Mouse (Mus musculus): ENCODE measurements at regions not wholly inside any gene's neighbourhood (a gene's known extent, or its start where the extent isn't known, plus 50 kb on each side); places are given as distances from the start of the nearest gene placed in this dataset.

DNA sequence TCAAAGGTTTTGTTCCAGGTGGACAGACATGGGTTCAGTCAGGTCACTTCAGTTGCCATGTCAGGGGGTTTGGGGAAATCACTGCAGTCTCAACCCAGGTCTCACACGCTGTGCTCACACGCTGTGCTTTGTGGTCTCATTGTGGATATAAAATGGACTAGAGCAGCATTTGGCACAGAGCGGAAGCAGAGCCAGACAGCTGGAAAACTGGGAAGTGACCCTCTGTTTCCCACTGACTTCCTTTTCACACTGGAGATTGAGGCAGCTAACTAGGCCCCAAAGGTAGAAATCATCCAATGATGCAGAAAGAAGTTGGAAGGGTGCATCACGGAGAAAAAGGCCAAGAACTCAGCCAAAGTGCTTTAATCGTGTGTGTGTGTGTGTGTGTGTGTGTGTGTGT lies 1452.6 kb upstream of the Gm6569 start:
- H3K27ac ChIP-seq (replicated peaks; ENCODE audit: insufficient read depth, low read depth, low read length): no peak overlapping the region
- 89% methylated on average over 5 of the region's 5 CpGs for WGBS
- no peak for DNase-seq (ENCODE audit: extremely low read depth, low read depth, low spot score)
- no peaks in the 10 kb centered on the region for H3K27me3 ChIP-seq (ENCODE audit: control insufficient read depth, insufficient read depth, low read length)
- H3K79me2 ChIP-seq (ENCODE audit: control insufficient read depth, insufficient read depth, low read length): no peaks in the 10 kb centered on the region
- H3K4me3 ChIP-seq (ENCODE audit: insufficient read depth, low read depth, low read length): no peak overlapping the region
- TF ChIP-seq POLR2A (IDR thresholded peaks at IDR 0.05; ENCODE audit: extremely low read depth, insufficient read depth, low read length): no peak
- no peak for TF ChIP-seq CTCF (IDR thresholded peaks at IDR 0.05; ENCODE audit: low read depth, low read length)
- no peaks in the 10 kb centered on the region for H3K36me3 ChIP-seq (ENCODE audit: control insufficient read depth, insufficient read depth, low read length)
- no peaks in the 10 kb centered on the region for H3K4me1 ChIP-seq (ENCODE audit: control insufficient read depth, insufficient read depth, low read length)
- no peak overlapping the region for H3K9ac ChIP-seq (ENCODE audit: low read depth, low read length)

DNA sequence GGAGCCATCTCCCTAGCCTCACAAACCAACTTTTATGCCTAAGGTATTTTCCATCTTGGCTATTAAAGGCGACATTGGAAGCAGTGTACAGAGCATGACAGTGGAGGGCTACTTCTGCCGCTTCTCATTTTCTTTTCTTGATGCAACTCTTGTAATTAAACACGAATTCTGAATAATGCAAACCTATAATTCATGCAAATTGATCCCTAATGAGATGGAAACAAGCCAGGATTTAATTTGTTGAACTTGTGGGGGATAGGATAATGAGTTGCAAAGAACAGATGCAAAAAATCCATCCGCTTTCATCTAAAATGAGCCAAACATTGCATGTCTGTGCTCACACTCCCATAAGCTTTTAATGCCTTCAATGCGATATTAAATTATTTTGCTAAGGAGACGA lies 1451.8 kb upstream of the Gm6569 start:
- whole genome bisulfite sequencing: 79% methylated on average over 6 of the region's 6 CpGs
- H3K27me3 ChIP-seq (ENCODE audit: control insufficient read depth, insufficient read depth, low read length): no peaks in the 10 kb centered on the region
- no peak for DNase-seq (ENCODE audit: extremely low read depth, low read depth, low spot score)
- no peak overlapping the region for H3K27ac ChIP-seq (replicated peaks; ENCODE audit: insufficient read depth, low read depth, low read length)
- H3K9ac ChIP-seq (ENCODE audit: low read depth, low read length): no peak overlapping the region
- no peaks in the 10 kb centered on the region for H3K36me3 ChIP-seq (ENCODE audit: control insufficient read depth, insufficient read depth, low read length)
- no peaks in the 10 kb centered on the region for H3K79me2 ChIP-seq (ENCODE audit: control insufficient read depth, insufficient read depth, low read length)
- no peak for TF ChIP-seq CTCF (IDR thresholded peaks at IDR 0.05; ENCODE audit: low read depth, low read length)
- no peak for TF ChIP-seq POLR2A (IDR thresholded peaks at IDR 0.05; ENCODE audit: extremely low read depth, insufficient read depth, low read length)
- H3K4me1 ChIP-seq (ENCODE audit: control insufficient read depth, insufficient read depth, low read length): no peaks in the 10 kb centered on the region
- H3K4me3 ChIP-seq (ENCODE audit: insufficient read depth, low read depth, low read length): no peak overlapping the region

- no peak overlapping the region for H3K4me3 ChIP-seq (ENCODE audit: insufficient read depth, low read depth, low read length)
- DNase-seq (ENCODE audit: extremely low read depth, low read depth, low spot score): no peak
- no peaks in the 10 kb centered on the region for H3K27me3 ChIP-seq (ENCODE audit: control insufficient read depth, insufficient read depth, low read length)
- H3K27ac ChIP-seq (replicated peaks; ENCODE audit: insufficient read depth, low read depth, low read length): no peak overlapping the region
- TF ChIP-seq CTCF (IDR thresholded peaks at IDR 0.05; ENCODE audit: low read depth, low read length): no peak
- TF ChIP-seq POLR2A (IDR thresholded peaks at IDR 0.05; ENCODE audit: extremely low read depth, insufficient read depth, low read length): no peak
- H3K4me1 ChIP-seq (ENCODE audit: control insufficient read depth, insufficient read depth, low read length): no peaks in the 10 kb centered on the region
- 65% methylated on average over 3 of the region's 3 CpGs for WGBS
- no peaks in the 10 kb centered on the region for H3K79me2 ChIP-seq (ENCODE audit: control insufficient read depth, insufficient read depth, low read length)
- H3K36me3 ChIP-seq (ENCODE audit: control insufficient read depth, insufficient read depth, low read length): no peaks in the 10 kb centered on the region
- H3K9ac ChIP-seq (ENCODE audit: low read depth, low read length): no peak overlapping the region
These were observed 1451.3 kb upstream of the Gm6569 start for GRCm38 (mm10) chr15:72383062-72383461.

DNA sequence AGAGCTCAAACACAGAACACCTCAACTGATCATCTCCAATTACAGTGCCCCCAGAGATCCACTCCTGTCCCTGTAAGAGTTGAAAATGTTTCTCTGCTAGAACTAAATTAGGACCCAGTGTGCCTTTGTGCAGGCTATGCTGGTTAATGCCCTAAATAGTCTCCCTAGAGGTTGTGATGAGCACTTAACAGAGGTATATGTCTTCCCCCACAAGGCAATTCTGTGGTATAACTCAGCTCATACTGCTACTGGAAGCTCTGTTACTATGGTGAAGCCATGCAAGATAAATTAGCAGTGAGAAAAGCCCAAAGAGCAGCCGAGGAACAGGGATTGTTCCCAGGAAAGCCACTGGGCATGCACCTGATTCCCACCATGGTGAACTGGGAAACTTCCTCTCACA lies 1450.9 kb upstream of the Gm6569 start:
- H3K4me3 ChIP-seq (ENCODE audit: insufficient read depth, low read depth, low read length): no peak overlapping the region
- DNase-seq (ENCODE audit: extremely low read depth, low read depth, low spot score): no peak
- no peak overlapping the region for H3K9ac ChIP-seq (ENCODE audit: low read depth, low read length)
- H3K4me1 ChIP-seq (ENCODE audit: control insufficient read depth, insufficient read depth, low read length): no peaks in the 10 kb centered on the region
- no peaks in the 10 kb centered on the region for H3K36me3 ChIP-seq (ENCODE audit: control insufficient read depth, insufficient read depth, low read length)
- no peaks in the 10 kb centered on the region for H3K79me2 ChIP-seq (ENCODE audit: control insufficient read depth, insufficient read depth, low read length)
- no peak overlapping the region for H3K27ac ChIP-seq (replicated peaks; ENCODE audit: insufficient read depth, low read depth, low read length)
- no peak for TF ChIP-seq POLR2A (IDR thresholded peaks at IDR 0.05; ENCODE audit: extremely low read depth, insufficient read depth, low read length)
- TF ChIP-seq CTCF (IDR thresholded peaks at IDR 0.05; ENCODE audit: low read depth, low read length): no peak
- WGBS: 73% methylated on average over 1 of the region's 1 CpGs
- no peaks in the 10 kb centered on the region for H3K27me3 ChIP-seq (ENCODE audit: control insufficient read depth, insufficient read depth, low read length)

DNA sequence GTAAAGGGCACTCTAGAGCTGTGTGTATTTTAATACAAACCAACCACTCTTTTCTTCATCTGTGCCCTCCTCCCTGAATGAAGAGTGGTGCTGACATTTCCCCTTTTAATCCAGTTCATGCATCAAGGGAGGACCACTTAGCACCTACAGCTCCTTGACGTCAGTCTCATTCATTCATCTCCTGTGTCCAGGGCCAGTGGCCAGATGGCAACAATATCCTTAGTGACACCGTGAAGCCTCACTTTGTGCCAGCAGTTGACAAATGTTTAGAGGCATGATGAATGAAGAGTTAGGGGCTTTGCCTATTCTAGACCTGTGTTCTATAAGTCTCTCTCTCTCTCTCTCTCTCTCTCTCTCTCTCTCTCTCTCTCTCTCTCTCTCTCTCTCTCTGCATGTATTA lies 1441.1 kb upstream of the Gm6569 start:
- no peaks in the 10 kb centered on the region for H3K36me3 ChIP-seq (ENCODE audit: control insufficient read depth, insufficient read depth, low read length)
- 85% methylated on average over 2 of the region's 2 CpGs for WGBS
- no peaks in the 10 kb centered on the region for H3K79me2 ChIP-seq (ENCODE audit: control insufficient read depth, insufficient read depth, low read length)

GRCm38 (mm10) chr15:72411956-72412355 lies 1422.4 kb upstream of the Gm6569 start:
- Histone ChIP-seq H3K79me2 (ENCODE audit: control insufficient read depth, insufficient read depth, low read length) (no peaks in the 10 kb centered on the region), H3K36me3 (ENCODE audit: control insufficient read depth, insufficient read depth, low read length) (no peaks in the 10 kb centered on the region), H3K27me3 (ENCODE audit: control insufficient read depth, insufficient read depth, low read length) (no peaks in the 10 kb centered on the region), H3K4me1 (ENCODE audit: control insufficient read depth, insufficient read depth, low read length) (no peaks in the 10 kb centered on the region), H3K9ac (ENCODE audit: low read depth, low read length) (no peak overlapping the region), H3K4me3 (ENCODE audit: insufficient read depth, low read depth, low read length) (no peak overlapping the region), H3K27ac (replicated peaks; ENCODE audit: insufficient read depth, low read depth, low read length) (no peak overlapping the region)
- WGBS: 60% methylated on average over 6 of the region's 6 CpGs
- no peak for DNase-seq (ENCODE audit: extremely low read depth, low read depth, low spot score)
- TF ChIP-seq POLR2A (IDR thresholded peaks at IDR 0.05; ENCODE audit: extremely low read depth, insufficient read depth, low read length) (no peak), CTCF (IDR thresholded peaks at IDR 0.05; ENCODE audit: low read depth, low read length) (no peak)

More for the DNA sequence above, 1441.1 kb upstream of the Gm6569 start:
- Histone ChIP-seq H3K27ac (replicated peaks; ENCODE audit: insufficient read depth, low read depth, low read length) (no peak overlapping the region), H3K9ac (ENCODE audit: low read depth, low read length) (no peak overlapping the region), H3K4me1 (ENCODE audit: control insufficient read depth, insufficient read depth, low read length) (no peaks in the 10 kb centered on the region), H3K27me3 (ENCODE audit: control insufficient read depth, insufficient read depth, low read length) (no peaks in the 10 kb centered on the region), H3K4me3 (ENCODE audit: insufficient read depth, low read depth, low read length) (no peak overlapping the region)
- TF ChIP-seq CTCF (IDR thresholded peaks at IDR 0.05; ENCODE audit: low read depth, low read length): no peak
- no peak for TF ChIP-seq POLR2A (IDR thresholded peaks at IDR 0.05; ENCODE audit: extremely low read depth, insufficient read depth, low read length)
- DNase-seq (ENCODE audit: extremely low read depth, low read depth, low spot score): no peak
